Mouse (Mus musculus) frontal cortex, postnatal 14 days (tissue): ENCODE results near the gene Atrip.

Experiments used
- DNase-seq, 2 experiments: peaks; one replicate each; pipeline ENCODE4 v3.0.0; 2022; ENCODE audit warnings: low spot score in 2 of 2

The Atrip gene

GRCm38 (mm10) chr9:109038086-109038895 is 35.6 kb downstream of the Atrip start, which contains the start of gene Shisa5:
Gene Shisa5, plus strand, starts transcription at chr9:109038565.
- DNase-seq = peak in 1 of 2 experiments; percentile 26

- no peak for DNase-seq
Measured at GRCm38 (mm10) chr9:109032435-109032834, 41.5 kb downstream of the Atrip start.

- no peak for DNase-seq
Measured at GRCm38 (mm10) chr9:109031686-109032085, 42.2 kb downstream of the Atrip start.

- DNase-seq = peak in 1 of 2 experiments; percentile 1
Measured at GRCm38 (mm10) chr9:109031001-109031400, 42.9 kb downstream of the Atrip start.

GRCm38 (mm10) chr9:109030312-109030711 is 43.6 kb downstream of the Atrip start:
- no peak for DNase-seq

- DNase-seq = no peak
Measured at GRCm38 (mm10) chr9:109028919-109029318, 45.0 kb downstream of the Atrip start.

GRCm38 (mm10) chr9:109028421-109028820 is 45.5 kb downstream of the Atrip start:
- peak in 1 of 2 experiments; percentile 2 for DNase-seq

- no peak for DNase-seq
Measured at GRCm38 (mm10) chr9:109027521-109027920, 46.4 kb downstream of the Atrip start.

- DNase-seq = peak in 1 of 2 experiments; percentile 22
Measured at GRCm38 (mm10) chr9:109022866-109023685, 50.8 kb downstream of the Atrip start.

- peak in 1 of 2 experiments; percentile 2 for DNase-seq
Measured at GRCm38 (mm10) chr9:109021428-109021827, 52.5 kb downstream of the Atrip start.

GRCm38 (mm10) chr9:109016973-109017604 is 56.8 kb downstream of the Atrip start:
- DNase-seq = no peak

- no peak for DNase-seq
Measured at GRCm38 (mm10) chr9:109015397-109015796, 58.5 kb downstream of the Atrip start.

GRCm38 (mm10) chr9:109010316-109010690 is 63.6 kb downstream of the Atrip start:
- DNase-seq = no peak

GRCm38 (mm10) chr9:109009636-109010315 is 64.1 kb downstream of the Atrip start:
- no peak for DNase-seq

- no peak for DNase-seq
Measured at GRCm38 (mm10) chr9:109008994-109009635, 64.8 kb downstream of the Atrip start.

- no peak for DNase-seq
Measured at GRCm38 (mm10) chr9:109008081-109008480, 65.8 kb downstream of the Atrip start.
